Mouse (Mus musculus): ENCODE results near the gene Plaur.

- TF ChIP-seq GATA1 (IDR thresholded peaks at IDR 0.05; ENCODE audit: borderline replicate concordance, low read length), result no peak
- no peak for TF ChIP-seq FLI1 (IDR thresholded peaks at IDR 0.05; ENCODE audit: low read length)
Observed at GRCm38 (mm10) chr7:24500929-24501328, 38.6 kb downstream of the Plaur start.
